Mouse (Mus musculus): ENCODE measurements at regions not wholly inside any gene's neighbourhood (a gene's known extent, or its start where the extent isn't known, plus 50 kb on each side); places are given as distances from the start of the nearest gene placed in this dataset.

- no peak for TF ChIP-seq CTCF (IDR thresholded peaks at IDR 0.05; ENCODE audit: low read depth)
- no peak for TF ChIP-seq EP300 (IDR thresholded peaks at IDR 0.05; ENCODE audit: low read depth)
Measured at GRCm38 (mm10) chr11:6773951-6774350, 63.5 kb downstream of the Gm11983 start.

Data from liver, embryonic 14.5 days (tissue).